In the genomic region with DNA sequence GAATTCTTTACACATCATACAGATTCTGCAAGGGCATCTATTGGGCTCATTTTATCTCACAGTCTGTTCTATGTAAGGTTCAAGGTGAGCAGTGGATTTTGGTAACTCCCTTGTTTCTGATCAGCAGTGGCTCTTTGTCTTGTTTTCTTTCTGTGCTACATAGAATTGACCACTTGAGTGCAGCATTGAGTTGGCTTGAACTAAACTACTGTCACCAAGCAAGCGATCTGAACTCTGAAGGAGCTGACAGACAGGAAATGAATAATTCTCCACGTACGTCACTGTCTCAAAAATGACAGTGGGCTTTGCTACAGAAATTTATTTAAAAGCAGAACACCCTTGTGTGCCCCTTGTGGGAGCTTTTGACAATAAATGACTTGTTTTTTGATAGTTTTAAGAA, we compare ENCODE assay signal across 8 mouse cellular contexts.
A peak's percentile ranks its signal among the peaks of the same experiment; 100 is the strongest.
DNase-seq lines count a peak whose midpoint lies in the region; ATAC-seq and TF ChIP-seq lines count a peak whose summit lies in the region.

No protein-coding gene starts in this region.

- no peaks in the 10 kb centered on the region for H3K36me3 ChIP-seq in liver, embryonic 14.5 days (replicated peaks; ENCODE audit: control insufficient read depth, insufficient read depth, low read depth)
- H3K36me3 ChIP-seq in stomach, embryonic 14.5 days (ENCODE audit: control insufficient read depth, insufficient read depth, low read length) = no peaks in the 10 kb centered on the region

- no peaks in the 10 kb centered on the region for H3K27me3 ChIP-seq in liver, embryonic 14.5 days (ENCODE audit: control insufficient read depth, insufficient read depth, low read length)
- no peaks in the 10 kb centered on the region for H3K27me3 ChIP-seq in stomach, embryonic 14.5 days (ENCODE audit: control insufficient read depth, insufficient read depth, low read length)

- peak; percentile 32 for DNase-seq in 3134 (ENCODE audit: extremely low read depth, insufficient read length, low spot score)
- DNase-seq in A20 (ENCODE audit: low read depth, low spot score) = peak; percentile 57
- peak; percentile 12 for DNase-seq in cerebellum, adult 9-11 months
- peak; percentile 37 for DNase-seq in heart, adult 8-10 months (ENCODE audit: low spot score)
- DNase-seq in kidney, adult 8-10 months = peak; percentile 9 to 22
- DNase-seq in liver, embryonic 14.5 days (ENCODE audit: low read depth in 3 of 3, low spot score in 3 of 3) = peak; percentile 24 to 47 (median 26)
- no peak for DNase-seq in natural killer cell, adult 2 months (ENCODE audit: low spot score in 2 of 2)

- no peak for TF ChIP-seq EP300 in liver, embryonic 14.5 days (IDR thresholded peaks at IDR 0.05; ENCODE audit: low read depth)

- H3K9ac ChIP-seq in liver, embryonic 14.5 days (replicated peaks) = no peak overlapping the region
- H3K9ac ChIP-seq in stomach, embryonic 14.5 days (replicated peaks; ENCODE audit: low read depth, low read length) = no peak overlapping the region

- H3K27ac ChIP-seq in liver, embryonic 14.5 days = no peak overlapping the region
- no peak overlapping the region for H3K27ac ChIP-seq in stomach, embryonic 14.5 days (ENCODE audit: low read length)

- TF ChIP-seq CTCF in liver, embryonic 14.5 days (IDR thresholded peaks at IDR 0.05; ENCODE audit: low read depth) = peak; percentile 60

- no peak overlapping the region for H3K4me3 ChIP-seq in liver, embryonic 14.5 days (ENCODE audit: insufficient read depth in 1 of 2, low read depth in 2 of 2, low read length in 2 of 2)
- H3K4me3 ChIP-seq in stomach, embryonic 14.5 days (ENCODE audit: low read depth, low read length) = no peak overlapping the region

- peaks cover 2 to 4% of the 10 kb centered on the region in 2 experiments for H3K4me1 ChIP-seq in liver, embryonic 14.5 days (replicated peaks; ENCODE audit: control insufficient read depth in 2 of 2, insufficient read depth in 2 of 2, low read length in 1 of 2)
- H3K4me1 ChIP-seq in stomach, embryonic 14.5 days (ENCODE audit: control insufficient read depth, insufficient read depth, low read length) = no peaks in the 10 kb centered on the region

- H3K9me3 ChIP-seq in liver, embryonic 14.5 days (ENCODE audit: control insufficient read depth, low read length) = no peaks in the 10 kb centered on the region
- H3K9me3 ChIP-seq in stomach, embryonic 14.5 days (ENCODE audit: control insufficient read depth, low read depth, low read length) = no peaks in the 10 kb centered on the region

- under 1% methylated on average over 3 of the region's 3 CpGs for WGBS in liver, embryonic 14.5 days (ENCODE audit: insufficient replicate concordance)
- 0% methylated on average over 3 of the region's 3 CpGs for WGBS in stomach, embryonic 14.5 days

- no peak overlapping the region for H3K4me2 ChIP-seq in liver, embryonic 14.5 days (ENCODE audit: low read depth)
- peak overlapping the region; percentile 27 for H3K4me2 ChIP-seq in stomach, embryonic 14.5 days (replicated peaks; ENCODE audit: low read depth, low read length)

- no peak for ATAC-seq in liver, embryonic 14.5 days (ENCODE audit: insufficient read depth)
- ATAC-seq in stomach, embryonic 14.5 days (ENCODE audit: insufficient number of reproducible peaks, insufficient read depth, low FRiP score, low read depth) = peak; percentile 75; the same call in 1 of the 2 replicates

Comparison
In these comparisons a context has a peak if more than half of its experiments do, and no peak if none do; other contexts are left out.
1. DNase-seq: peak in 3134 (single experiment), A20 (single experiment), cerebellum, adult 9-11 months (single experiment), heart, adult 8-10 months (single experiment), kidney, adult 8-10 months (2 of 2) and liver, embryonic 14.5 days (3 of 3); none in natural killer cell, adult 2 months (0 of 2).